16 mouse cellular contexts compared by ENCODE assay signal in genomic region chr16:90550058-90550795, GRCm38 (mm10).
"Had no signal": no experiment of that assay in that cellular context is flagged by ENCODE, and none has a peak within 500 bp of the region (broad histone marks: within the 10 kb centered on the region; RNA-seq: fewer than 3 reads in every experiment).

No protein-coding gene starts in this region.

- ATAC-seq: intestine, embryonic 16.5 days; liver, postnatal 0 days; midbrain, embryonic 13.5 days had no signal

- H3K27me3 ChIP-seq: kidney, embryonic 15.5 days; limb, embryonic 15.5 days; liver, embryonic 13.5 days; lung, embryonic 15.5 days; midbrain, embryonic 13.5 days; neural tube, embryonic 12.5 days; stomach, embryonic 15.5 days had no signal

- H3K36me3 ChIP-seq: kidney, embryonic 15.5 days; limb, embryonic 15.5 days; liver, embryonic 13.5 days; lung, embryonic 15.5 days; midbrain, embryonic 13.5 days; neural tube, embryonic 12.5 days; stomach, embryonic 15.5 days had no signal

- H3K9ac ChIP-seq: kidney, embryonic 15.5 days; limb, embryonic 15.5 days; liver, embryonic 13.5 days; liver, postnatal 0 days; lung, embryonic 15.5 days; midbrain, embryonic 13.5 days; neural tube, embryonic 12.5 days; stomach, embryonic 15.5 days had no signal

- H3K4me2 ChIP-seq: kidney, embryonic 15.5 days; limb, embryonic 15.5 days; liver, embryonic 13.5 days; lung, embryonic 15.5 days; midbrain, embryonic 13.5 days; neural tube, embryonic 12.5 days; stomach, embryonic 15.5 days had no signal

- DNase-seq: kidney, adult 2 months; kidney, postnatal 14 days; layer of hippocampus, postnatal 36 days; liver, embryonic 13.5 days; liver, postnatal 0 days; lung, postnatal 14 days; right cerebral cortex, postnatal 14 days; thymus, adult 2 months; thymus, postnatal 25 days had no signal

- H3K4me1 ChIP-seq: liver, embryonic 13.5 days; neural tube, embryonic 12.5 days; stomach, embryonic 15.5 days had no signal

- H3K4me3 ChIP-seq: kidney, embryonic 15.5 days; limb, embryonic 15.5 days; liver, embryonic 13.5 days; lung, embryonic 15.5 days; midbrain, embryonic 13.5 days; neural tube, embryonic 12.5 days; stomach, embryonic 15.5 days had no signal

- H3K9me3 ChIP-seq: kidney, embryonic 15.5 days; limb, embryonic 15.5 days; liver, embryonic 13.5 days; lung, embryonic 15.5 days; neural tube, embryonic 12.5 days; stomach, embryonic 15.5 days had no signal

- H3K27ac ChIP-seq: kidney, embryonic 15.5 days; limb, embryonic 15.5 days; liver, embryonic 13.5 days; lung, embryonic 15.5 days; midbrain, embryonic 13.5 days; neural tube, embryonic 12.5 days; stomach, embryonic 15.5 days had no signal
